ENCODE assay signal across 27 mouse cellular contexts in genomic region chr16:59743669-59744068, GRCm38 (mm10).
DNase-seq lines count a peak whose midpoint lies in the region; ATAC-seq lines count a peak whose summit lies in the region.
"Had no signal": no experiment of that assay in that cellular context is flagged by ENCODE, and none has a peak within 500 bp of the region (broad histone marks: within the 10 kb centered on the region; RNA-seq: fewer than 3 reads in every experiment).

No protein-coding gene starts in this region.

- DNase-seq in gastrocnemius, postnatal 10 days: peak; percentile 8
- DNase-seq in gastrocnemius, adult 8-10 months (ENCODE audit: low spot score in 2 of 2): no peak
- peak; percentile 12 for DNase-seq in kidney, postnatal 10 days
- DNase-seq in kidney, adult 8-10 months: no peak
- no peak for DNase-seq in lung, postnatal 4 days
- DNase-seq in urinary bladder, adult 18-20 months (ENCODE audit: low spot score in 2 of 2): no peak
- DNase-seq: adrenal gland, adult 8-10 months; cerebellum, adult 2 months; cerebellum, postnatal 25 days; heart, postnatal 36 days; kidney, adult 18-20 months; kidney, postnatal 14 days; lung, postnatal 36 days; thymus, adult 18-20 months; thymus, postnatal 25 days had no signal

- H3K4me2 ChIP-seq in lung, embryonic 15.5 days: no peak overlapping the region
- H3K4me2 ChIP-seq in intestine, embryonic 16.5 days (ENCODE audit: low read depth, low read length): no peak overlapping the region
- H3K4me2 ChIP-seq: forebrain, embryonic 15.5 days; heart, embryonic 15.5 days; hindbrain, embryonic 12.5 days; liver, embryonic 11.5 days; midbrain, embryonic 13.5 days; neural tube, embryonic 13.5 days had no signal

- no peaks in the 10 kb centered on the region for H3K36me3 ChIP-seq in lung, embryonic 15.5 days
- no peaks in the 10 kb centered on the region for H3K36me3 ChIP-seq in intestine, embryonic 16.5 days (ENCODE audit: control insufficient read depth, insufficient read depth, low read length)
- H3K36me3 ChIP-seq: forebrain, embryonic 10.5 days; forebrain, embryonic 15.5 days; G1E; heart, embryonic 15.5 days; hindbrain, embryonic 12.5 days; midbrain, embryonic 13.5 days; neural tube, embryonic 13.5 days had no signal

- H3K27ac ChIP-seq in lung, embryonic 15.5 days: no peak overlapping the region
- no peak overlapping the region for H3K27ac ChIP-seq in intestine, embryonic 16.5 days (ENCODE audit: low read length)
- H3K27ac ChIP-seq: forebrain, embryonic 10.5 days; forebrain, embryonic 15.5 days; heart, embryonic 15.5 days; hindbrain, embryonic 12.5 days; hindbrain, postnatal 0 days; left cerebral cortex, adult 2 months; midbrain, embryonic 13.5 days; neural tube, embryonic 13.5 days had no signal

- no peak overlapping the region for H3K4me3 ChIP-seq in lung, embryonic 15.5 days
- no peak overlapping the region for H3K4me3 ChIP-seq in intestine, embryonic 16.5 days (ENCODE audit: low read length)
- H3K4me3 ChIP-seq: forebrain, embryonic 10.5 days; forebrain, embryonic 15.5 days; heart, embryonic 15.5 days; hindbrain, embryonic 12.5 days; left cerebral cortex, adult 2 months; midbrain, embryonic 13.5 days; neural tube, embryonic 13.5 days had no signal

- H3K9me3 ChIP-seq in lung, embryonic 15.5 days: no peaks in the 10 kb centered on the region
- H3K9me3 ChIP-seq in intestine, embryonic 16.5 days (ENCODE audit: control insufficient read depth, low read length): no peaks in the 10 kb centered on the region
- H3K9me3 ChIP-seq: forebrain, embryonic 10.5 days; forebrain, embryonic 15.5 days; G1E; heart, embryonic 15.5 days; hindbrain, embryonic 12.5 days; midbrain, embryonic 13.5 days; neural tube, embryonic 13.5 days had no signal

- H3K27me3 ChIP-seq in lung, embryonic 15.5 days: no peaks in the 10 kb centered on the region
- H3K27me3 ChIP-seq in intestine, embryonic 16.5 days (replicated peaks; ENCODE audit: control insufficient read depth, insufficient read depth, low read length): no peaks in the 10 kb centered on the region
- H3K27me3 ChIP-seq: forebrain, embryonic 15.5 days; heart, embryonic 15.5 days; hindbrain, embryonic 12.5 days; midbrain, embryonic 13.5 days; neural tube, embryonic 13.5 days had no signal

- WGBS in lung, embryonic 15.5 days: 35% methylated on average over 1 of the region's 1 CpGs
- WGBS in intestine, embryonic 16.5 days: 67% methylated on average over 1 of the region's 1 CpGs

- peak; percentile 78; the same call in 1 of the 2 replicates for ATAC-seq in lung, embryonic 15.5 days (ENCODE audit: borderline replicate concordance, extremely low read depth, low FRiP score, low TSS enrichment)
- ATAC-seq in intestine, embryonic 16.5 days: peak; percentile 40; the same call in 1 of the 2 replicates
- ATAC-seq: forebrain, embryonic 15.5 days; hindbrain, postnatal 0 days; midbrain, embryonic 13.5 days had no signal

- no peak overlapping the region for H3K9ac ChIP-seq in lung, embryonic 15.5 days
- no peak overlapping the region for H3K9ac ChIP-seq in intestine, embryonic 16.5 days (ENCODE audit: low read depth, low read length)
- H3K9ac ChIP-seq: forebrain, embryonic 15.5 days; heart, embryonic 15.5 days; hindbrain, embryonic 12.5 days; midbrain, embryonic 13.5 days; neural tube, embryonic 13.5 days had no signal

- H3K4me1 ChIP-seq in lung, embryonic 15.5 days: no peaks in the 10 kb centered on the region
- no peaks in the 10 kb centered on the region for H3K4me1 ChIP-seq in intestine, embryonic 16.5 days (ENCODE audit: control insufficient read depth, insufficient read depth, low read length)
- H3K4me1 ChIP-seq: forebrain, embryonic 10.5 days; forebrain, embryonic 15.5 days; heart, embryonic 15.5 days; hindbrain, embryonic 12.5 days; midbrain, embryonic 13.5 days; neural tube, embryonic 13.5 days had no signal

Comparison
In these comparisons a context has a peak if more than half of its experiments do, and no peak if none do; other contexts are left out.
1. DNase-seq: peak in gastrocnemius, postnatal 10 days (single experiment) and kidney, postnatal 10 days (single experiment); none in gastrocnemius, adult 8-10 months (0 of 2), kidney, adult 8-10 months (0 of 2), lung, postnatal 4 days (0 of 2) and urinary bladder, adult 18-20 months (0 of 2).